Mouse (Mus musculus): Measurements from ENCODE around the gene Slc12a7.

Slc12a7 gene

GRCm38 (mm10) chr13:73762938-73763337 lies 30.0 kb downstream of the Slc12a7 start:
- no peak for DNase-seq (ENCODE audit: low spot score)

DNA sequence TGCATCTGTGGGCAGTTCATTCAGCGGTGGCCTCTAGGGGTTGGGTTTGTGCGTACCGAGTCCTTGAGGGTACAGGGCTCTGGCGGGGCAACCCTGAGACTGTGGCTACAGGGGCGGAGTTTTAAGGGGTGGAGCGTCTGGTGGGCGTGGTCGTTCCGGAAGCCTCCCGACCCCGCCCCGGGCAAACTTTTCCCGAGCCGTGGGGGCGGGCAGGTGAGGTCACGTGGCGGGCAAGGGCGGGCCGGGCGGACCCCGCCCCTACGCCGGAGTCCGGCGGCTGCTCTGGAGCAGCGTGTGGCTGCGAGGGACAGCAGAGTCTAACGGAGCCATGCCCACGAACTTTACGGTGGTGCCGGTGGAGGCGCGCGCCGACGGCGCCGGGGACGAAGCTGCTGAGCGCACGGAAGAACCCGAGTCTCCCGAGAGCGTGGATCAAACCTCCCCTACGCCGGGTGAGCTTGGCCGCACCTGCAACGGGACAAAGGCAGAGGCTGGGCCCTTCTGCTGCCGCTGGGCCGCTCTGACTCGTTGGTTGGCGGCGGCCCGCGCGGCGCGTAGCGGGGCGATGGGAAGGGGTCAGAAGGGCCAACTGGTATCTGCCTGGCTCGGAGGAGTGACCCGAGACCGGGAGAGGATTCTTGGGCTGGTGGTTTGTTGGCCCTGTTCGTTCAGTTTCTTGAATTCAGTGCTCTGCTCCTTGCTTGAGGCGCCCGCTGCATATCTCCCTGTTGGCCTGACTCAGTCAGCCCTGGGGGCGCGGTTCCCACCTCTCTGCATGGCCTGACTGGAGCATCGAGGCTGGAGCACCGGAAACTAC lies 30.8 kb downstream of the Slc12a7 start:
- peak; percentile 73 for DNase-seq (ENCODE audit: low spot score)

DNA sequence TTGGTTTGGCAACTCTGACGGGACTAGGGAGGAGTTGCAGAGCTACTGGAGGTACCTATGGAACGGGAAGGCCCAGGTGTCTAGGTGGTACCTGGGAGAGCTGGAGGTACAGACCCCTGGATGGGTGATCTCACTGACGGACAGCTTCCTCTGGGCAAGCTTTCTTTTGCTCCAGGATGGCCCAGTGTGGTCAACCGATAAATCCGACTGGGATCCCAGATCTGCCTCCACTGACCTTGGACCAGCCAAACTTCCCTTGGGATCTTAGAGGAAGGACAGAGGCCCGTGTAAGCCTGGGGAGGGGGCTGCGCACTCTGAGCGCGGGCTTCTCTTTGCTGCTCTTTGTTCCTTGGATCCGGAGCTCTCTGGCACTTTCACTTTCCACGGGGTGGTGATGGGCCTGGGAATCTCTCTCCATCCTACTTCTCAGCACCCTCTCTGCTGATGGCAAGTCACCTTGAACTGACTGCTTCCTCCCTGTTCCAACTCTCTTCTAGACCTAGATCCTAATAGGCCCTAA lies 31.4 kb downstream of the Slc12a7 start:
- no peak for DNase-seq (ENCODE audit: low spot score)

DNA sequence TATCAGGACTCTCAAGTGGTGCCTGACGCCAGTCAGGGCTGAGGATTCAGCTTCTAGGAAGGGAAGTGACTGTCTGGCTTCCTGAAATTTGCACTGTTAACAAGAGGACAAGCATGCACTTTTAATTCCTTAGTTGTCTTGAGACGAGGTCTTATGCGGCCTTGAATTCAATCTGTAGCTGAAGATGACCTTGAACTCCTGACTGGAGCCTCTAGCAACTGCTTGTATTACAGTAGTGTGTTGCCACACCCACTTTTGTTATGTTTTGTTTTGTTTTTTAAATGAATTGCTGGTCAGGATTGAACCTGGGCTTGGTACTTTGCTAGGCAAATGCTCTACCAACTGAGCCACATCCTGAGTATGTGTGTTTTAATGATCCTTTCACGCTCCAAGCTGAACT lies 32.5 kb downstream of the Slc12a7 start:
- no peak for DNase-seq (ENCODE audit: low spot score)

- no peak for DNase-seq (ENCODE audit: low spot score)
These were observed 34.3 kb downstream of the Slc12a7 start for GRCm38 (mm10) chr13:73767224-73767623.

DNA sequence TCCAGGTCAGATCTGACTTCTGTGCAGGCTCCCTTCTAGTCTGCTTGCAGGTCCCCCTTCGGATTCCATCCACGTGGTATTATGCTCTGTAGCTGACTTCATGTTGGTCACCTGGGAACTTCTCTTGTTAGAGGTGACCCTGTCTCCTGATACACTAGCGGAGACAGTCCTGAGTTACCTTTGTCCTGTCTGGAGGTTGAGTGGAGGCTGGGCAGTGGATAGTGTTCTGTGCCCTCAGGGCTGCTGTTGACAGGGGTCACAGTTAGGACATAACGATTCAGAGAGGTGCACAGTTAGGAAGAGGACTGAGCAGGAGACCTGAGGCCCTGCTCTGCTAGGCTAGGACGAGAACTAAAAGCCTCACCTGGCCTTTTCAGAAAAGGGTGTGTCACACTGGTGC lies 34.9 kb downstream of the Slc12a7 start:
- no peak for DNase-seq (ENCODE audit: low spot score)

DNA sequence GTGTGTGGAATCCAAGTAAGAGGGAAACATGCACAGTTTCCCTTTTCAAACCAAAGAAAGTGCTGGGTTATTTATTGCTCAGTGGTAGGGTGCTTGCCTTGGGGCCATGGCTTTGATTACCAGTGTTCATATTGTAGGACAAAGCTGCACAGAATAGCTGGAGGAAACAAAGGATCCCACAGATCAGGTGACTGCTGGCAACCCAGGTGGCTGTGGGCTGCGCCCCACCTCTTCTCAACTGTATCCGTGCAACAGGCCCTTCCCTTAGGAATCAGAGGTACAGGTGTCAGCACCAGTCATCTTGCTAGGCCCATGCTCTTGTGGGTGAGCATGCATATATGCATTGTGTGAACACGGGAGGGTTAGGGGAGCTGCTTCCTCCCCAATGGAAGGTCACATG lies 35.4 kb downstream of the Slc12a7 start:
- no peak for DNase-seq (ENCODE audit: low spot score)

- DNase-seq (ENCODE audit: low spot score): no peak
These were observed 37.2 kb downstream of the Slc12a7 start for GRCm38 (mm10) chr13:73769916-73770682.

DNA sequence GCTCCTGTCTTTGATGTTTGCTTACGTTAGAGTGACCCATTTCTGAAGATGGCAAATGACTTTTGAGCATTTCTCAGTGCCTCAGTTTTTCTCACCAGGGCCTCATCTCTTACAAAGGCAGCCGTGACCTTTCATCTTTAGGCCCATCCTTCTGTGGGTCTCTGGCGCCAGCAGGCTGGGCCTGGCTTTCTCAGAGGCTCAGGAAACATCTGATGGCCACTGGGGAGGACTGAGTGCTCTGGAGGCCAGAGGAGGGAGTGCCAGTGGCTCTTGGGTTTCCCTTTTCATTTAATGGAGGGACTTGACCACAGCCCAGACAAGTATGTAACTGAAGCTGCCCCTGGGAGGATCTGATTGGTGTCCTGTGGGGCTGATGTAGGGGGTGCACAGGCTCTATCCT lies 38.2 kb downstream of the Slc12a7 start:
- no peak for DNase-seq (ENCODE audit: low spot score)

- DNase-seq (ENCODE audit: low spot score): no peak
These were observed 39.8 kb downstream of the Slc12a7 start for GRCm38 (mm10) chr13:73772655-73773054.

GRCm38 (mm10) chr13:73773519-73774205 lies 40.8 kb downstream of the Slc12a7 start:
- DNase-seq (ENCODE audit: low spot score): no peak

DNA sequence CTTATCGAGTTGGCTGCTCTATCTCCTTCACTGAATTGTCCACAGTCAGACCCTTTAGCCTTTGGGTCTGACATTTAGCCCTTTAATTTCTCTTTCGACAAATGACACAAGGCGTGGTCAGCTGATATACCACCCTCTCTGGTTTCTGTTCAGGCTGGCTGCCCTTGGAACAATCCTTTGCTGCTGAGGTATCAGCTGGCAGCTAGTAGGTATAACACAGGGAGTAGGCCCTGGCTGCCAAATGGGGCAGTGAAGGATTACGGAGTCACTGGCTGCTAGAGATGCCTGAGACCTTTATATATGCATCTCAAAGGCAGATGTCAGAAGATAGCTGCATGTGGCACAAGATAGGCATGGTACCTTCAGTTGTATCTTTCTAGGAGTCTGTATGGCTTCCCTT lies 42.9 kb downstream of the Slc12a7 start:
- no peak for DNase-seq (ENCODE audit: low spot score)

GRCm38 (mm10) chr13:73777578-73777977 lies 44.7 kb downstream of the Slc12a7 start:
- no peak for DNase-seq (ENCODE audit: low spot score)

DNA sequence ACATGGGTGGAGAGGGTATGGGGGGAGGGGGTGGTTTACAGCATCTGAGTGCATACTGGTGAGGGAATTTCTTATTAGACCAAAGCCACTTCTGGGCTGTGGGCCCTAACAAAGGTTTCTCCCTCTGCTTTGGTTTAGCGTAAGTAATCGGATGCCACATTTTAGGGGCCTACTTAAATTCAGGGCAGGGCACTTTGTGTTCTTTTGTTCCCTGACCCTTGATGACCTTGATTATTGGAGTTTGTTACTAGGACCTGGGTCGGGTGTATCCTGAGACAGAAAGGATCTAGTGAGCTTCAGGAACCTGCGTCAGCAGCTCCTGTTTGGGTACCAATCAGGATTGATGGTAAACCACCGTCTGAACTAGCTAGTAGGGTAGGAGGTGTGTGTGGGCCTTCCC lies 49.6 kb downstream of the Slc12a7 start:
- DNase-seq (ENCODE audit: low spot score): no peak

DNA sequence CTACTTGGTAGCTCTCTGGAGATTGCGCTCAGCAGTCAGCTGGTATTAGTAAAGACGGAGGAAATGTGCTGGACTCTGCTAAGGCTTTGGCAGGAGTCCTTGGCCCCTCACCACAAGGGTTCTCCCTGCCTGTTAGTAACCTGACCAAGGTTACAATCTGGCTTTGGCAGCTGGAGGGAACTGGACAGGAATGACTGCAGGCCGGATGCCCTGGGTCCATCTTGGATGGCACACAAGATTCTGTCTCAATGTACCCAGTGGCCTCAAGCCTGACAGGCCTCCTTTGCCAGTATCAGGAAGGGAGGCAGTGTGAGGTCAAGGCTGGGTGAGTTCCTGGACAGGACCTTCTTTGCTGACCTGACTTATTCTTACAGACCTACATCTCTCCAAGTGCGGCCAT lies 59.3 kb downstream of the Slc12a7 start:
- DNase-seq (ENCODE audit: low spot score): no peak

DNA sequence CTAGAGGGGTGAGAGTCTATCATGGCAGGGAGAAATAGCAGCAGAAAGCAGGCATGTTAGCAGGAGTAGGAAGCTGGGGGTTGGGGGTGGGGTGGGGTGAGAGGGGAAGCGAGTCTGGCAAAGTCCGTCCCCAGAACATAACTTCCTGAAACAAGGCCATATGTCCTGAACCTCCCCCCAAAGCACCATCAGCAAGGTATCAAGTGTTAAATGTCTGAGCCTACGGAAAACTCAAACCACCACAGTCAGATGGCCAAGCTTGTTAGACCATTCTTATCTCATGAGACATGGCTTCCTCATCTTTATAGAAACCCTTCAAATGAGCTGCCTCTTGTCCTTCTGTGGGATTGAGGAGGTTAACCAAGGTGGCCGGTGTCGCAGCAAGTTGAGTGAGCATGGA lies 60.3 kb downstream of the Slc12a7 start:
- DNase-seq (ENCODE audit: low spot score): no peak

DNA sequence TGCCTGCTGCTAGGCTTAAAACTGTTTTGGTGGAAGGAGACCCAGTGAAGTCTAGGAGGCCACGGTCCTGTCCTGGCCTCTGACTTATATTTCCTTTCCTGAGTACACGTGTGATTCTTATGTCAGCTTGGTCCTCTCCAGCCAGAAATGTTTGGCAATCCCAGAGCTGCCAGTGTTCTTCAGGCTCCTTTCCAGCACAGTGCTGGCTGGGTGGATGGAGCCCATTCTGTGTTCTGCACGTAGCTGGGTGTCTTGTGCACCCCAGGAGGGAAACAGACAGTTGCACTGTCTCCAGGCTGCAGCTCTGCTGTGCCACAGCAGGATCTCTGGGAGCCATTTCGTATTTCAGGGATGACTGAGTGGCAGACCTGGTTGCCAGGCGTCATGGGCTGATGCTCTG lies 66.2 kb downstream of the Slc12a7 start:
- no peak for DNase-seq (ENCODE audit: low spot score)

DNA sequence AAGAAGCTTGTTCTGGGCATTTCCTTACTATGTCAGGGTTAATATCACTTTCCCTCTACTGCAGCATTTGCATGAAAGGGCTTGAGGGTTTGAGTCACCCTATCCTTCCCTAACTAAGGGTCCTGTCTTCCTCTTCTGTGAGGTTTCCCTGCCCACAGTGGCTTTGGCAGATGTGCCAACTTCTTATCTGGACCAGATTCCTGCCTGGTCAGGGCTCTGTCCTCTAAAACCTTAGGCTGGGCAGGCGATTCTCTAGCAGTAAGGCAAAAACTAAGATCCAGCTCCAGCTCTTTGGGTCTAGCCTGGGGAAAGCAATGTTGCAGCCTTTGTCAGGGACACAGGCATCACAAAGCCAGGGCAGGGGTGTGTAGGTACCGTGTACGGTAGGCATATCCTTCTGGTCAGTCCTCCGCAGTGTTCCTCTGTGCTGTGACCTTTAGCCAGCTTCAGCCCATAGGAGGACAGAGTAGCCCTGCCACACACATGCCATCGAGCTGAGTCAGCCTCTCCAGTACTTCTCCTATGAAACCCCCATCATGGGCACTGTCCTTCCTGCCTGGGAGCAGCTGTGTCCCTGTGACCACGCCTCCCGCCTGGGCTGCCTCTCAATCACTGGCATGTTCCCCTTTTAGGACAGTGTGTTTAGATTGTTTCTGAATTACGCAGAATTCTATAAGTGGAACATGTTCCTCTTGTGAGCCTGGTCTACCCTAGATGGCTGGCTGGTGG lies 70.7 kb downstream of the Slc12a7 start:
- no peak for DNase-seq (ENCODE audit: low spot score)

DNA sequence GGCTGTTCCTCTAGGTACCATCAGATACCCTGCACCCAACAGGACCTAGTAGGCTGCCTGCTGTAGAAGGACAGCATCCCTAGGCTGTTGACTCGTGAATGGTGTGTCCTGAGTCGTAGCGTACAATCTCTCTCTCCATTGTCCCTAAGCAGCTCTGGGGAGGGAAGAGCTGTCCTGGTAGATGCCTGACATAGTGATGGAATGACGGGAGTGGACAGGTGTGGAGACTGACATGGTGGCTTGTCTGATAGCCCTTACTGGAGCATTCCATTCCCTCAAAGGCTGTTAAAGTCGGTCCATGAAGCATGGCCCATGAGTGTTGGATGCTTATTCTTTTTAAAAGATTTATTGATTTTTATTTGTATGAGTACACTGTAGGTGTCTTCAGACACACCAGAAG lies 72.0 kb downstream of the Slc12a7 start:
- DNase-seq (ENCODE audit: low spot score): no peak

DNA sequence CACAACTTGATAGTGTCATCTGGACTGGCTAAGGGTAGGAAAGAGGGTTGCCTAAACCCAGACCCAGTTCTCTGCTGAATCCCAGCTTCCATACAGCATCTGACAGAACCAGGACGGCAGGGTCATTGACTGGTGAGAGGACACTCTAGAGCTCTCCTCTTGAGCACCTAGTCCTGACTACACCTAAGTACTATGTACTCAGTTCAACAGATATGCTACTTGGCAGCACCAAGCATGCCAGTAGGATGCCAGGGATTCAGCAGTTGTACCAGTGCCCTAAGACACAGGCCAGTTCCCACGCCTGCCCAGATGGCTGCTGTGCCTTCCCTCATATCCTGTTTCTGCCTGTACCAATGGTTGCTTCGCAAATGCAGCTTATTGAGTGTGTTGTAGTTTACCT lies 80.0 kb downstream of the Slc12a7 start:
- no peak for DNase-seq (ENCODE audit: low spot score)

DNA sequence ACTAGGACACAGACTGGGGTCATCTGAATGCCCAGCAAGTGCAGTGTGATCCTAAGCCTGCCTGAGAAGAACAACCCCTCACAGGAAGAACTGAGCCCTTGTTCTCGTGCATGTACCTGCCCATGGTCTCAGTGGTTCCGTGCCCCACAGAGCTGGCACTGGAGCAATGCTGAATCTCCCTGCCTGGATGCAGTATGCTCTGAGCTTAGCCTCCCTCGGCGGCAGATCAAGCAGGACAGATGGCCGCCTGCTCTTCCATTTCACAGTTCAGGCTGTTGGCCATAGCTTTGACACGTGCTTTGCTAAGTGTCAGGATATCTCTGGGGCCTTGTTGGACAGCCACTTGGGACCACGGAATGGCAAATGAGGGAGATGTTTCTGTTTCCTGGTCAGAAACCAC lies 81.3 kb downstream of the Slc12a7 start:
- DNase-seq (ENCODE audit: low spot score): no peak

- no peak for DNase-seq (ENCODE audit: low spot score)
These were observed 83.4 kb downstream of the Slc12a7 start for GRCm38 (mm10) chr13:73816338-73816737.

Data from ovary, postnatal 10 days (tissue).